Mouse (Mus musculus) NIH3T3 (cell line): ENCODE measurements at regions not wholly inside any gene's neighbourhood (a gene's known extent, or its start where the extent isn't known, plus 50 kb on each side); places are given as distances from the start of the nearest gene placed in this dataset.

Experiments used
- DNase-seq: peaks from one replicate; pipeline ENCODE4 v3.0.0-alpha.2; 2012; ENCODE audit warnings: low read depth

DNA sequence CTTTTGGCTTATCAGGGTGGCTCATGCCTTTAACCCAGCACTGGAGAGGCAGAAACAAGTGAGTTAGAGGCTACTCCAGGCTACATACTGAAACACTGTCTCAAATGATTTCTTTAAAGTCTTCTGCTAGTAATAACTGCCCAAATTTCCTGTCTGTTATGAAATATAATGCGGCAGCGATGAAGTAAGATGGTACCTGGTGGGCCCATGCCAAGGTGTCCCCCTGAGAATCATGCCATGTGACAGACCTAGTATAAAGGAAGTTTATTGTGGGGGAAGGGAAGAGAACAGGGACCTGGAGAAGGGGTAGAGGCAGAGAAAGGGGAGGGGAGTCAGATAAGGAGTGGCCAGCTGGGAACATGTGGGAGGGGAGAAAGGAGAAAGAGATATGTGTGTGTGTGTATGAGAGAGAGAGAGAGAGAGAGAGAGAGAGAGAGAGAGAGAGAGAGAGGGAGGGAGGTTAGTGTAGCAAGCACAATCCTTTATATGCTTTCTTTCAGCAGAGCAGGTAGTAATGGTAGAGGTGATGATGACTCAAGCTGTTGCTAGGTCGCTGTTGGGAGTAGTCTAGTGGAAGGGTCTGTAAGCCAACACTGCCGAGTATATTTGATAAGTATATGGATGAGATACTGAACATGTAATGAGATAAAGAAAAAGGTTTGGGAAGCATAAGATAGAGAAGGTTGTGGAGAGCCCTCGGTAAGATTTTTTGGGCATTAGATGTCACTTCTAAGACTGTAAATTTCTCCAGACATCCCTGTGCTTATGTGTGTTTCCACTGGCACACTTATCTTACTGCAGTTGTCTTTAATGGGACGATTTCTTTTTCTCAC, 71.1 kb upstream of the Dph5 start:
- no peak for DNase-seq

GRCm38 (mm10) chr3:115817771-115818170, 69.9 kb upstream of the Dph5 start:
- no peak for DNase-seq

GRCm38 (mm10) chr3:115818734-115819133, 68.9 kb upstream of the Dph5 start:
- no peak for DNase-seq

DNA sequence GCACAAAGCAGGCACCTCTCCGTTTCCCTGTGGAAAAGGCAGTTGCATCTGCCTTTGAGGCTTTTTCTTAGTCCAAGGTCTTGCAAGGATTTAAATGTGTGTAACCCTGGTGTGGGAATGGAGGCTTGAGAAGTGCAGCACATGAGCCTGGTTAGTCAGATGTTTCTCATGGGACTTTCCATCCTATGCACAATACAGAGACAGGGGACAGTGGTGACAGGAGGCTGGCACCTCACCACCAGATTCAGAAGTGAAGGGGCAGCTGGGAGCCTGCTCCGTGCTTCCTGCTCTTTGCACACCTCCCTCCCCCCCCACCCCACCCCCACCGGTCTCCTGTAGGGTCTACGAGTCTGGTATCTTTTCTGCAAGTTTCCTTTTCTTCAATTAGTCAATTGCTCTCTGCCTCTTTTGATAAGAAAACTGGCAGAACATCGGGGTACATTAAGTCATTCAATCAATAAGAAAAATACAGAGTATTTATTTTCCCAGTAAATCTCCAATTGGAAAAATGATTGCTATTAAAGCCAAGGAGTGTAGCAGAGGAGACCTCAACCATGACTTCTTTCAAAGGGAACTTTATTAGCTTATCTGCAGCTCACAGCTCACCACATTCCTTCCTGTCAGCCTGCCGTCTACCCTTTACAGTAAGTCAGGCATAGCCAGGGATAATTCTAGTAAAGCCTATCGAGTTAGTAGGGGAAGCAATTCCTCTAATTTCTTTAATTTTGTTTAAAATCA, 68.1 kb upstream of the Dph5 start:
- DNase-seq = no peak

- DNase-seq = no peak
These were observed 67.5 kb upstream of the Dph5 start for GRCm38 (mm10) chr3:115820139-115820481.

DNA sequence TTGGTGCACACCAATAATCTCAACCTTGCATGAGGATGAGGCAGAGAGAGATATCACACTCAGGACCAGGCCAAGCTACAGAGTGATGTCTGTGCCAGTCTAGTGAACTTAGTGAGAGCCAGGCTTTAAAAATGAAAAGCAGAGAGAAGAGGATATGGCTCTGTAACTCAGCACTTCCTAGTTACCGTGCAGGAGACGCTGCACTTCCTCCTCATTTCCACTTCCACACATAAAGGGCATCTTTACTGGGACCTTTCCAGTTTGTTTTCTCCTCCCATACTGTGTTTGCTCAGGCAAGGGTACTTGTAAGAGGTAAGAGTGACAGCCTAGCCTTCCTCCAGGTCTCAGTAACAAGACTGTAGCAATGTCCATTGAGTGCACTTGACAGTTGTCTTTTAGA, 66.0 kb upstream of the Dph5 start:
- DNase-seq = no peak

DNA sequence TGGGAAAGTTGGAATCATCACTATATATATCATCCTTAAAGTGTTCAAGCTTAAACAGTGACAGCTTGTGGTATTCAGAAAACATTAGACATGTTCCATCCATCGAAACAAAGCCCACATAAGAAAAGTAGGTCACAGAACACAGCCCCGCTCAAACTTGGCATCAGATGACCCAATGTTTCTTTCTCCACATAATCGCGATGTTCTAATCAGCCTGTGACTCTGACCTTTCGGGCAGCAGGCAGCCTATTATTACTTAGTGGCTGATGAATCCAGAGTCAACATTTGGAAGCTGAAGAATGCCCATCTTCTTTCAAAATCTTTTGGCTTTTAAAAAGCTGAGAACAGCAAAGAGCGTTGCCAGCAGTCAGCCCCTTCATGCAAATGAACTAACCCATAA, 65.1 kb upstream of the Dph5 start:
- DNase-seq = no peak

DNA sequence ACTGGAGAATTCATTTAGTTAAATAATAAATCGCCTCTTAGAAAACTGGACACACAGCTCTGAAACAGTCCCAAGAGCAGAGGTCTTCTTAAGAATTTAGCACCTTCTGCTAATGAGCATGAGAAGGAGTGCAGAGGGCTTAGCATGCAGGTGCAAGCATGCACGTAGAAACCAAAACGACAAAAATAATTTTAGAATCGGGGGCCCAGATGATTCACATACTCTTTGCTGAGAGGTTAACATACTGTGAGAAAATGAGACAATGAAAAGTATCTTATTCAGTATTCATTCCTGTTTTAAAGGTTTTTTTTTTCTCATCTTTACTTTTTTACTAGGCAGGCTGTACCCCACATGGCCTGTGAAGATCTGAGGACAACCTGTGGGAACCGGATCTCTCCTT, 63.9 kb upstream of the Dph5 start:
- DNase-seq = no peak

- DNase-seq = no peak
These were observed 62.8 kb upstream of the Dph5 start for GRCm38 (mm10) chr3:115824792-115825191.

DNA sequence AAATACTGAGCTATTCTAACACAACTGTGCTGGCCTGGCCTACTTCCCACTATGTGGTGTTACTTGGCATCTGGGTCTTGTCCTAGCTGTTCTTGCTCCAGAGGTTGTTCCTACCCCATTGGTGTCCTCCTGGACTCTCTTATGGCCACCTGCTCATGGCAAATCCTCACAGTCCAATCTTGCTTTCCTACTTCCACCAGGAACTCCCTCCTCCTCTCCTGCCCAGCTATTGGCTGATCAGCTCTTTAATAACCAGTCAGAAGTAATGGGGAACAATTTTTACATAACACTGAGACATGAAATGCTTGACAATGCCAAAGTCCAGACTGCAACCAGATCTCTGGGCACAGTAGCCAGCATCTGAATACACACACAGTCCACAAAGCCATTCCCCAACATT, 52.3 kb upstream of the Dph5 start:
- DNase-seq = no peak

GRCm38 (mm10) chr3:115837617-115838216, 49.9 kb upstream of the Dph5 start:
- peak; percentile 74 for DNase-seq
